Mouse (Mus musculus): ENCODE measurements around the gene Tmem132d.

DNA sequence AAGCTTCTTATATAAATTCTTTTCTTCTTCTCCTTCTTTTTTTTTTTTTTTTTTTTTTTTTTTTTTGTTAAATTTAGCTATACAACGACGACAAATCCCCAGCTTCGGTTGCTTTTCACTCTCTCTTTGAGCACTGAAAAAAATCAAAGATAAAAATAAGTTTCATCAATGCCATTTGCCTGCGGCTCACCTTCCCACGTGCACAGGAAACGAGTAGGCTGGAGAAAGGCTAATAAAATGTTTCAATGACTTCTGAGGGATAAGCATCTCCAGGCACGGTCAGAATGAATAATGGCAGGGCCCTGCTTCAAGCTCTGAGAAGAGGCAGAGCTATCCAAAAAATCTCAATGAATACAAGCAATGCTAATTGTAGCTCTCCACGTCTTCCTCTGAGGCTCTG, 330.3 kb downstream of the Tmem132d start:
- TF ChIP-seq CTCF (IDR thresholded peaks at IDR 0.05; ENCODE audit: borderline replicate concordance, insufficient read depth, low read length) (no peak), POLR2A (IDR thresholded peaks at IDR 0.05; ENCODE audit: low read depth, low read length) (no peak)

Data from embryonic fibroblast, embryonic 13.5 days (primary cell).